Mouse (Mus musculus): ENCODE measurements at regions not wholly inside any gene's neighbourhood (a gene's known extent, or its start where the extent isn't known, plus 50 kb on each side); places are given as distances from the start of the nearest gene placed in this dataset.

DNA sequence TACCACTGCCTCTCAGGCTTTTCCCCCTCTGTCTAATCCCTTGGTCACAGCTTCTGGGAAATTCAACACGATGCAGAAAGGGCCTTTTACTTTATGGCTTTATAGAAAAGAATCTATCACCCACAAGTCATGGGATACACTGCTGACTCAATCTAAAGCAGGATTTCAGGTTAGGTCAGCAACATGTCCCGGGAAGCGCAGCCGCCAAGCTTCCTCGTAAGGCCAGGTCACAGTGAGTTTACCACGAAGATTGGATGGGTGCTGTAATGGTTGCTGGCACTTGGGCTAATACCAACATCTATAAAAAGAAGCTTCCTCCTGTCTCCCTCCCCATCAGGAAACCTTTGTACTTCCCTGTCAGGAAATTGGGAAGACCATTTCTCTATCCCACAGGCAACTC is 70.0 kb upstream of the Gm9747 start:
- in situ Hi-C loops (cut with MboI, MseI): no loop called here

- in situ Hi-C loops (cut with MboI, MseI): no loop called here
Observed at GRCm38 (mm10) chr1:82168158-82168557, 64.8 kb upstream of the Gm9747 start.

GRCm38 (mm10) chr1:82168949-82169348 is 64.0 kb upstream of the Gm9747 start:
- in situ Hi-C loops (cut with MboI, MseI): no loop called here

- in situ Hi-C loops (cut with MboI, MseI): no loop called here
Observed at GRCm38 (mm10) chr1:82180427-82180826, 52.5 kb upstream of the Gm9747 start.
